Mouse (Mus musculus): ENCODE results near the gene Tgfbr2. TPM values are rescaled to one million over a fixed set of nuclear protein-coding genes. Genes with fewer than 3 reads are reported as not detected.
A peak's percentile ranks its signal among the peaks of the same experiment; 100 is the strongest.

Tgfbr2 gene
- polyA plus RNA-seq, 1 experiment: 27.2 TPM

GRCm38 (mm10) chr9:116219234-116220158 lies 44.3 kb upstream of the Tgfbr2 start:
- Histone ChIP-seq H3K4me3 (ENCODE audit: low read depth, low read length) (no peak overlapping the region), H3K36me3 (ENCODE audit: control insufficient read depth, insufficient read depth, low read length) (no peaks in the 10 kb centered on the region), H3K4me1 (ENCODE audit: control insufficient read depth, insufficient read depth, insufficient read length, low read length) (no peaks in the 10 kb centered on the region; the same call in 1 of the 2 replicates), H3K27ac (ENCODE audit: insufficient read depth, low read depth, low read length) (peak overlapping the region; percentile 45), H3K27me3 (ENCODE audit: control insufficient read depth, insufficient read depth, low read length) (no peaks in the 10 kb centered on the region)
- 81% methylated on average over 9 of the region's 9 CpGs for WGBS
- no peak for TF ChIP-seq CTCF (IDR thresholded peaks at IDR 0.05; ENCODE audit: extremely low read depth, insufficient read length, insufficient replicate concordance, low read depth, low read length)
- no peak for TF ChIP-seq POLR2A (IDR thresholded peaks at IDR 0.05; ENCODE audit: low read depth, low read length)

- WGBS: 15% methylated on average over 4 of the region's 4 CpGs
- H3K27ac ChIP-seq (ENCODE audit: insufficient read depth, low read depth, low read length): peak overlapping the region; percentile 45; the same call in 1 of the 2 replicates
Measured at GRCm38 (mm10) chr9:116218780-116219179, 43.6 kb upstream of the Tgfbr2 start.

GRCm38 (mm10) chr9:116217099-116217498 lies 41.9 kb upstream of the Tgfbr2 start:
- no peak overlapping the region for H3K27ac ChIP-seq (ENCODE audit: insufficient read depth, low read depth, low read length)
- no peak for TF ChIP-seq CTCF (IDR thresholded peaks at IDR 0.05; ENCODE audit: extremely low read depth, insufficient read length, insufficient replicate concordance, low read depth, low read length)
- no peaks in the 10 kb centered on the region; the same call in none of the 2 replicates for H3K4me1 ChIP-seq (ENCODE audit: control insufficient read depth, insufficient read depth, insufficient read length, low read length)
- H3K4me3 ChIP-seq (ENCODE audit: low read depth, low read length): no peak overlapping the region
- H3K27me3 ChIP-seq (ENCODE audit: control insufficient read depth, insufficient read depth, low read length): no peaks in the 10 kb centered on the region
- no peaks in the 10 kb centered on the region for H3K36me3 ChIP-seq (ENCODE audit: control insufficient read depth, insufficient read depth, low read length)
- 87% methylated on average over 7 of the region's 7 CpGs for WGBS

More at GRCm38 (mm10) chr9:116218780-116219179, 43.6 kb upstream of the Tgfbr2 start:
- no peaks in the 10 kb centered on the region for H3K36me3 ChIP-seq (ENCODE audit: control insufficient read depth, insufficient read depth, low read length)
- no peaks in the 10 kb centered on the region; the same call in 1 of the 2 replicates for H3K4me1 ChIP-seq (ENCODE audit: control insufficient read depth, insufficient read depth, insufficient read length, low read length)
- no peak overlapping the region for H3K4me3 ChIP-seq (ENCODE audit: low read depth, low read length)
- TF ChIP-seq CTCF (IDR thresholded peaks at IDR 0.05; ENCODE audit: extremely low read depth, insufficient read length, insufficient replicate concordance, low read depth, low read length): no peak
- TF ChIP-seq POLR2A (IDR thresholded peaks at IDR 0.05; ENCODE audit: low read depth, low read length): no peak
- no peaks in the 10 kb centered on the region for H3K27me3 ChIP-seq (ENCODE audit: control insufficient read depth, insufficient read depth, low read length)

- 82% methylated on average over 10 of the region's 10 CpGs for WGBS
- Histone ChIP-seq H3K4me3 (ENCODE audit: low read depth, low read length) (no peak overlapping the region), H3K27ac (ENCODE audit: insufficient read depth, low read depth, low read length) (no peak overlapping the region), H3K4me1 (ENCODE audit: control insufficient read depth, insufficient read depth, insufficient read length, low read length) (no peaks in the 10 kb centered on the region; the same call in none of the 2 replicates), H3K27me3 (ENCODE audit: control insufficient read depth, insufficient read depth, low read length) (no peaks in the 10 kb centered on the region), H3K36me3 (ENCODE audit: control insufficient read depth, insufficient read depth, low read length) (no peaks in the 10 kb centered on the region)
- TF ChIP-seq POLR2A (IDR thresholded peaks at IDR 0.05; ENCODE audit: low read depth, low read length) (no peak), CTCF (IDR thresholded peaks at IDR 0.05; ENCODE audit: extremely low read depth, insufficient read length, insufficient replicate concordance, low read depth, low read length) (no peak)
Measured at GRCm38 (mm10) chr9:116216677-116217076, 41.5 kb upstream of the Tgfbr2 start.

- H3K27ac ChIP-seq (ENCODE audit: insufficient read depth, low read depth, low read length): no peak overlapping the region
- TF ChIP-seq CTCF (IDR thresholded peaks at IDR 0.05; ENCODE audit: extremely low read depth, insufficient read length, insufficient replicate concordance, low read depth, low read length) (no peak), POLR2A (IDR thresholded peaks at IDR 0.05; ENCODE audit: low read depth, low read length) (no peak)
- no peaks in the 10 kb centered on the region for H3K27me3 ChIP-seq (ENCODE audit: control insufficient read depth, insufficient read depth, low read length)
- H3K4me3 ChIP-seq (ENCODE audit: low read depth, low read length): no peak overlapping the region
- H3K36me3 ChIP-seq (ENCODE audit: control insufficient read depth, insufficient read depth, low read length): no peaks in the 10 kb centered on the region
- 86% methylated on average over 6 of the region's 6 CpGs for WGBS
- no peaks in the 10 kb centered on the region; the same call in none of the 2 replicates for H3K4me1 ChIP-seq (ENCODE audit: control insufficient read depth, insufficient read depth, insufficient read length, low read length)
Measured at GRCm38 (mm10) chr9:116214296-116214695, 39.1 kb upstream of the Tgfbr2 start.

- WGBS: 75% methylated on average over 8 of the region's 8 CpGs
- no peak overlapping the region for H3K27ac ChIP-seq (ENCODE audit: insufficient read depth, low read depth, low read length)
- peaks cover 7% of the 10 kb centered on the region for H3K4me1 ChIP-seq (ENCODE audit: control insufficient read depth, insufficient read depth, insufficient read length, low read length)
- TF ChIP-seq POLR2A (IDR thresholded peaks at IDR 0.05; ENCODE audit: low read depth, low read length) (no peak), CTCF (IDR thresholded peaks at IDR 0.05; ENCODE audit: extremely low read depth, insufficient read length, insufficient replicate concordance, low read depth, low read length) (no peak)
- H3K36me3 ChIP-seq (ENCODE audit: control insufficient read depth, insufficient read depth, low read length): no peaks in the 10 kb centered on the region
- no peaks in the 10 kb centered on the region for H3K27me3 ChIP-seq (ENCODE audit: control insufficient read depth, insufficient read depth, low read length)
- H3K4me3 ChIP-seq (ENCODE audit: low read depth, low read length): no peak overlapping the region
Measured at GRCm38 (mm10) chr9:116212915-116213619, 37.9 kb upstream of the Tgfbr2 start.

GRCm38 (mm10) chr9:116212069-116212468 lies 36.9 kb upstream of the Tgfbr2 start:
- 84% methylated on average over 12 of the region's 12 CpGs for WGBS
- H3K27me3 ChIP-seq (ENCODE audit: control insufficient read depth, insufficient read depth, low read length): no peaks in the 10 kb centered on the region
- no peak overlapping the region for H3K27ac ChIP-seq (ENCODE audit: insufficient read depth, low read depth, low read length)
- H3K36me3 ChIP-seq (ENCODE audit: control insufficient read depth, insufficient read depth, low read length): no peaks in the 10 kb centered on the region
- H3K4me3 ChIP-seq (ENCODE audit: low read depth, low read length): no peak overlapping the region
- no peak for TF ChIP-seq CTCF (IDR thresholded peaks at IDR 0.05; ENCODE audit: extremely low read depth, insufficient read length, insufficient replicate concordance, low read depth, low read length)
- no peak for TF ChIP-seq POLR2A (IDR thresholded peaks at IDR 0.05; ENCODE audit: low read depth, low read length)
- peaks cover 8% of the 10 kb centered on the region for H3K4me1 ChIP-seq (ENCODE audit: control insufficient read depth, insufficient read depth, insufficient read length, low read length)

All from small intestine, adult 2 months (tissue).